Mouse (Mus musculus): ENCODE measurements at regions not wholly inside any gene's neighbourhood (a gene's known extent, or its start where the extent isn't known, plus 50 kb on each side); places are given as distances from the start of the nearest gene placed in this dataset.

GRCm38 (mm10) chr12:15552210-15552609 is 264.5 kb downstream of the Trib2 start:
- no peak for TF ChIP-seq CTCF (IDR thresholded peaks at IDR 0.05; ENCODE audit: extremely low read depth, insufficient read length, insufficient replicate concordance, low read depth, low read length)
- TF ChIP-seq POLR2A (IDR thresholded peaks at IDR 0.05; ENCODE audit: low read depth, low read length): no peak
